Mouse (Mus musculus) forebrain, embryonic 15.5 days (tissue): Measurements from ENCODE around the gene Stac2. TPM values are rescaled to one million over a fixed set of nuclear protein-coding genes. Genes with fewer than 3 reads are reported as not detected.
A peak's percentile ranks its signal among the peaks of the same experiment; 100 is the strongest.

Experiments used
- ATAC-seq: fragments of 200-750 bp; cut with Nextera tagmentation; replicated peaks from 2 replicates; pipeline ENCODE4 v1.8.0; 2017; ENCODE audit warnings: mild to moderate bottlenecking, moderate TSS enrichment, moderate library complexity
- H3K27ac ChIP-seq: fragments of 300-500 bp; sonication (generic); replicated peaks from 2 replicates; pipeline ENCODE4 v1.5.1; 2015; ENCODE audit warnings: mild to moderate bottlenecking, inconsistent platforms
- H3K27me3 ChIP-seq: fragments of 300-500 bp; sonication (generic); 2 replicates; pipeline ENCODE4 v1.6.1; 2015; ENCODE audit warnings: inconsistent platforms
- H3K36me3 ChIP-seq: fragments of 300-500 bp; sonication (generic); 2 replicates; pipeline ENCODE4 v1.6.1; 2015; ENCODE audit warnings: mild to moderate bottlenecking, inconsistent platforms
- H3K4me1 ChIP-seq: fragments of 300-500 bp; sonication (generic); 2 replicates; pipeline ENCODE4 v1.6.1; 2015; ENCODE audit warnings: inconsistent platforms
- H3K4me2 ChIP-seq: fragments of 300-500 bp; sonication (generic); replicated peaks from 2 replicates; pipeline ENCODE4 v1.6.1; 2015; ENCODE audit warnings: mild to moderate bottlenecking, inconsistent platforms
- H3K4me3 ChIP-seq: fragments of 300-500 bp; sonication (generic); 2 replicates; pipeline ENCODE4 v1.5.1; 2015; ENCODE audit warnings: mild to moderate bottlenecking, inconsistent platforms
- H3K9ac ChIP-seq: fragments of 300-500 bp; sonication (generic); replicated peaks from 2 replicates; pipeline ENCODE4 v1.6.1; 2015; ENCODE audit warnings: mild to moderate bottlenecking, inconsistent platforms
- H3K9me3 ChIP-seq: fragments of 300-500 bp; sonication (generic); 2 replicates; pipeline ENCODE4 v1.6.1; 2016; ENCODE audit warnings: inconsistent platforms
- WGBS: fragments of 180-500 bp; shearing (Covaris S2); methylation state at CpG from one replicate; pipeline ENCODE4 v1.1.7; 2015; ENCODE audit warnings: mixed read lengths; 5-methylcytosine and 5-hydroxymethylcytosine counted together
- polyA plus RNA-seq: library from polyadenylated mRNA; unstranded; fragments of >200 nt; fragmentation: Nextera tagmentation; extraction: Ambion mirVana; gene quantifications from 2 replicates; pipeline ENCODE4 v1.2.1, GENCODE M21; 2015

The Stac2 gene
- 2.9 and 3.2 TPM in 2 replicates for polyA plus RNA-seq

DNA sequence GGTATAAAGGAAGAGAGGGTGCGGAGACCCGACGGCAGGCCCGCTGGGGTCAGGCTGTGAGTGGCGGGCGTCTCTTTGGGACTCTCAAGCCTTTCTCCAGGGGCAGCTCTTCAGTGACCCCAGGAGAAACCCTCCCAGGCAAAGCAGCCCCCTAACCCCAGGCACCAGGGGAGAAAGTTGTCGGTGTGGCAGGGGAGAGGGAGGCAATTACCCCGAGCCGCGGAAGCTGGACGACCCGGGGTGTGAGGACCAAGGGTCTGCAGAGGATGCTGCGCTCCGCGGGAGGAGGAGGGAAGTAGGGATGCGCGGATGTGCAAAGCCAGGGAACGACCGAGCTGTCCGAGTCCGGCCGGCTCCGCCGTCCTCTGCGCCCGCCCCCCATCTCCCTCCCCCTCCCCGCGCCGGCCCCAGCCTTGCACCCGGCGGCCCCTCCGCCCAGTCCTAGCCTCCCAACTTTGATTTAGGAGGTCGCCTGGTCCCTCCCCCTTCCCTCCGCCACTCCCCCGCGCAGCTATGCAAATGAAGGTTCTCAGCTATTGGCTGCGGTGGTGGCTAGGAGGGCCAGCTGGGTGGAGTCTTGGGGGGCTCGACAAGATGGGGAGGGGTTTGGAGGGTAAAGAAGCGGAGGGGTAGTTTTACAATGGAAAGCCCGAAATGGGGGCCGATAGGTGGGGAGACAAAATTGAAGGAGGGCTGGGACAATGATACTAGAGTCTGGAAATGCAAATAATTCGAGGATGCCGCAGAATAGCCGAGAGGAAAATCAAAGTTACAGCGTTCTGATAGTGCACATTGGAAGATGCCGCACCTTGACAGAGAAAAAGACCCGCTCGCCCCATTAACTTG lies at the start of gene Stac2:
Stac2 (minus strand) TSS at position 474 of the 846 bp plus-strand sequence.
- H3K27me3 ChIP-seq = peaks cover 44% of the 10 kb centered on the region
- H3K9me3 ChIP-seq = no peaks in the 10 kb centered on the region
- H3K9ac ChIP-seq = peak within 1 kb of the TSS; percentile 53
- H3K4me3 ChIP-seq = peak within 1 kb of the TSS; percentile 50
- ATAC-seq = peak; percentile 85
- peak within 1 kb of the TSS; percentile 60 for H3K4me2 ChIP-seq
- 1% methylated on average over 47 of the region's 48 CpGs for WGBS
- H3K4me1 ChIP-seq = peaks cover 31% of the 10 kb centered on the region
- H3K27ac ChIP-seq = peak within 1 kb of the TSS; percentile 53
- no peaks in the 10 kb centered on the region for H3K36me3 ChIP-seq

DNA sequence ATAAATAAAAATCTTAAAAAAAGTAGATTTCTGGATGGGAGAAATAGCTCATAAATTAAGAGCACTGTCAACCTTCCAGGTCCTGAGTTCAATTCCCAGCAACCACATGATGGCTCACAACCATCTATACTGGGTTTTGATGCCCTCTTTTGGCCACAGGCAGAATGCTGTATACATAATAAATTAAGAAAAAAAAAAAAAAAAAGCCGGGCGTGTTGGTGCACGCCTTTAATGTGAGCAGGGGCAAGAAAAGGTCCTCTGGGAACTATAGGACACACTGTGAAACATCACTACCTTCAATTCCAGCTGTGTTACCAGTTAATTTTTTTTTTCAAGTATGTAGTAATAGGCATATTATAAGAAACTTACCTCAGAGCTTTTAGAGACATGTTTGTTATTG lies 48.1 kb upstream of the Stac2 start:
- Histone ChIP-seq H3K9ac (no peak overlapping the region), H3K4me2 (no peak overlapping the region), H3K27me3 (no peaks in the 10 kb centered on the region), H3K4me1 (no peaks in the 10 kb centered on the region), H3K36me3 (peaks cover 86% of the 10 kb centered on the region), H3K27ac (no peak overlapping the region), H3K4me3 (no peak overlapping the region), H3K9me3 (no peaks in the 10 kb centered on the region)
- WGBS = 89% methylated on average over 3 of the region's 3 CpGs
- ATAC-seq = no peak

DNA sequence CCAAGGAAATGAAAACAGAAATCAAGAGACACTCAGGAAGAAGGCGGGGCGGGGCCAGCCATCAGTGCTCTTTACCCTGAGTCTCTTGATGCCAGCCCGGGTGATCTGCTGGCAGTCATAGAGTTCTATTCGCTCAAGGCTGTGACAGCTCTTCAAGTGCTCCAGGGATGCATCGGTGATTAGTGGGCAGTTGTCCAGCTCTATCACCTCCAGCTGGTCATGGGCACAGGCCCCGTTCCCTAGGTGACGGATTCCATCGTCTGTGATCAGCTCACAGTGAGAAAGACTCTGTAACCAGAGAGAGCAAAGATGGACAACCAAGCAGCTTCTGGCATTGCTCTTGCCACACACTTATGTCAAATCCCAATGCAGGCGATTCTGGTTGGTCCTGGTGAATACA lies 37.3 kb upstream of the Stac2 start:
- Histone ChIP-seq H3K4me1 (no peaks in the 10 kb centered on the region), H3K36me3 (peaks cover 61% of the 10 kb centered on the region), H3K9ac (no peak overlapping the region), H3K4me2 (no peak overlapping the region), H3K4me3 (no peak overlapping the region), H3K27ac (no peak overlapping the region), H3K27me3 (no peaks in the 10 kb centered on the region), H3K9me3 (no peaks in the 10 kb centered on the region)
- WGBS = 90% methylated on average over 9 of the region's 9 CpGs
- ATAC-seq = no peak

DNA sequence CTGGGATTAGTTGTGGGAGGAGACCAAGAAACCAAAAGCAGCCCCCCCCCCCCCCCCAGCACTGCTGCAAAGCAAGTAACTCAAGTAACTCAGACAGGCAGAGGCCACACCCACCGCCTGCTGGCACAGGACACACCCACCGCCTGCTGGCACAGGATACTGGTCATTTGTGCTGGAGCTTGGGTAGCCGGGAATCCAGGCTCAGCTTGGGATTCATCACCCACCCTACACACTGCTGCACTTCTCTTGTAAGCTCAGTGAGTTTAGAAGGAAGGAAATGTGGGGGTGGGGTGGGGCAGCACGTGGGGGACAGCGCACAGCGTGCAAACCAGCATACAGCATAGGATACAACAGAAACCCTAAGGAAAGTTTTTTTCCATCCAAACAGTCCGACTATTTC lies 35.0 kb upstream of the Stac2 start:
- no peaks in the 10 kb centered on the region for H3K9me3 ChIP-seq
- H3K36me3 ChIP-seq = peaks cover 53% of the 10 kb centered on the region
- ATAC-seq = no peak
- H3K9ac ChIP-seq = no peak overlapping the region
- 51% methylated on average over 7 of the region's 7 CpGs for WGBS
- no peaks in the 10 kb centered on the region for H3K27me3 ChIP-seq
- H3K27ac ChIP-seq = no peak overlapping the region
- no peaks in the 10 kb centered on the region for H3K4me1 ChIP-seq
- H3K4me2 ChIP-seq = no peak overlapping the region
- no peak overlapping the region for H3K4me3 ChIP-seq

DNA sequence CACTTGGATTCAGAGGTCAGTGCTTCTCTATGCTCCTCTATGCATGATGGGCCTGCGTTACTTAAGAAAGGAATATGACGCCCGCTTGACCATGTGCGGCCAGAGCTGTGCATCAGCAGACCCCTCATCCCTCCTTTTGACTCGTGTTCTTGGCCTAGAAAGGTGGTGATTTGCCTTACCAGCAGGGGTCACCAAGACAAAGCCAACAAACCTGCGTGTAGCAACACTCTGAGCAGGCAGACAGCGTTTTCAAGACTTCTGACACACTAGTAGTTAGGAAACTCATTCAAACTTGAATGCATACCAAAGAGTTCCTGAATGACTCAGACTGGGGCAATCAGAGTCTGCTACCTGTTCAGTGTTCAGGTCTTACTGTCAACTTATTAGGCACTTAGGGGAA lies 33.3 kb upstream of the Stac2 start:
- H3K36me3 ChIP-seq = peaks cover 40% of the 10 kb centered on the region
- H3K4me3 ChIP-seq = no peak overlapping the region
- WGBS = 62% methylated on average over 7 of the region's 7 CpGs
- H3K4me1 ChIP-seq = no peaks in the 10 kb centered on the region
- no peak for ATAC-seq
- H3K9me3 ChIP-seq = no peaks in the 10 kb centered on the region
- H3K9ac ChIP-seq = no peak overlapping the region
- H3K27me3 ChIP-seq = no peaks in the 10 kb centered on the region
- H3K27ac ChIP-seq = no peak overlapping the region
- H3K4me2 ChIP-seq = no peak overlapping the region

DNA sequence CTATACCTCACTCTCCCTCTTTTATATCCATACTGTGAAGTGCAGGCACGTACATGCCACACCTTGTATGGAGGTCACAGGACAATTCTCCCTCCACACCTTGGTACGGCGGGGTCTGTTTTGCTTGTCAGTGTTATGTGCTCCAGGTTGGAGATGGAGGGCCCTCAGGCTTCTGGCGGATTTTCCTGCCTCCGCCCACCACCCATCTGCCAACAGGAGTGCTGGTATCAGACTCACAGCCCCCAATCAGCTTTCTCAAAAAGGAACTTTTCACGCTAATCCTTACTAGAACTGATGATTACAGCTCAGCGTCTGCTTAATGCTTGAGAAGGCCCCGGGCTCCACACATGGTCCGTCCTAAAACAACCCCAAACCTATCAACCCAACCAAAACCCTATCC lies 32.9 kb upstream of the Stac2 start:
- Histone ChIP-seq H3K27me3 (no peaks in the 10 kb centered on the region), H3K9me3 (no peaks in the 10 kb centered on the region), H3K36me3 (peaks cover 36% of the 10 kb centered on the region), H3K27ac (no peak overlapping the region), H3K9ac (no peak overlapping the region), H3K4me3 (no peak overlapping the region), H3K4me2 (no peak overlapping the region), H3K4me1 (no peaks in the 10 kb centered on the region)
- 93% methylated on average over 9 of the region's 9 CpGs for WGBS
- ATAC-seq = no peak

DNA sequence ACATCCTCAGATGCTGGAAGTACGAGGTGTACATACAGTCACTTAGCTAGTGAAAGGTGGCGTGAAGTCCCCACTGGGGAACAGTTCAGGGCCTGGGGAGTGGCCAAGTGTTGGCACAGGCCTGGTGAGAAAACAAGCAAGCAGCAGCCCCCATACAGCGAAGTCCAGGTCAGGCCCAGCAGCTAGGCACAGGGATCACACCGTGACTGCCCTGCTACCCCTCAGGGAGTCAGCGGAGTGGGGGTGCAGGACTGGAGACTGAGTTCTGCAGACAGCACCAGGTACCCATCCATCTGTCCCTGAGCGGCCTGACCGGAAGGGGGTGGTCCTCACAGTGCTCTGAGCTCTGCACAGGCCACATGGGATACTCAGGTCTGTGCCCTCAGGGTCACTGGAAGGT lies 29.5 kb upstream of the Stac2 start:
- Histone ChIP-seq H3K27ac (no peak overlapping the region), H3K9me3 (no peaks in the 10 kb centered on the region), H3K4me2 (no peak overlapping the region), H3K27me3 (no peaks in the 10 kb centered on the region), H3K36me3 (peaks cover 12% of the 10 kb centered on the region), H3K4me3 (no peak overlapping the region), H3K9ac (no peak overlapping the region), H3K4me1 (no peaks in the 10 kb centered on the region)
- ATAC-seq = no peak
- 93% methylated on average over 7 of the region's 7 CpGs for WGBS

DNA sequence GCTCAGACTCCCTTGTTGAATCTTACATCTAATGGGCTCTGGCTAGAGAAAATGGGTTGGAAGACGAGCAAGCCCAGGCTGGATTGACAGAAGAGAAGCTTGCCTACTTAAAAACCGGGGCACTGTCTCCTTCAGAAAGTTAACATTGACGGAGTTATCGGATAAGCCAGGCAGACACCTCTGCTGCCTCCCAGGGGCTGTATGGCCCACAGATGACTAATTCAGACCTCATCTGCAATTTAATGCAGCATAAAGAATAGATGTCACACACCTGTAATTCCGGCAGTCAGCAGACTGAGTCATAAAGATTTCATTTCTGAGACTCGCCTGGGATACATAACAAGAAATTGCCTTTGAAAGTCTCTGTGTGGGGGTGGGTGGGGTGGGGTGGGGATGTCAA lies 27.2 kb upstream of the Stac2 start:
- no peak overlapping the region for H3K4me3 ChIP-seq
- no peaks in the 10 kb centered on the region for H3K4me1 ChIP-seq
- no peaks in the 10 kb centered on the region for H3K9me3 ChIP-seq
- H3K27me3 ChIP-seq = no peaks in the 10 kb centered on the region
- 88% methylated on average over 6 of the region's 6 CpGs for WGBS
- no peak for ATAC-seq
- H3K4me2 ChIP-seq = no peak overlapping the region
- H3K9ac ChIP-seq = no peak overlapping the region
- 0 out of 2 replicates have a peak, but pooled peaks cover 6% of the 10 kb centered on the region for H3K36me3 ChIP-seq
- no peak overlapping the region for H3K27ac ChIP-seq

DNA sequence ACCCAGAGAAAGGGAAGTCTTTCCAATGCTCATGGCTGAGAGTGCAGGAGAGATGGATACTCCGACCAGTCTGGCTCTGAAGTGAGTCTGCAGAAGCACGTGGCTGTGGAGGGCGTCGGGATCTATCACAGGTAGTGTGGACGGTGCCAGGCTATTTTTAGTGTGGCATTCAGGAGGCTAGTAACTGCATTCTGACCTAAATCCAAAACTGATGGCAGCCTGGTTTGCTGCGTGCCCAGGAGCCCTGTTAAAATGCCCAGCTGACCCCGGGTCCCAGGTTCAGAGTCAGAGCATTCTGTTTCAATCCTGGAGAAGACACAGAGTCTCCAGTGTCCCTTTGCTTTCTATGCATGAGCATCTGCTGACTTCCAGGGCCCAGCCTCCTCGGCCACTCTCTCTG lies 23.8 kb upstream of the Stac2 start:
- no peak for ATAC-seq
- no peaks in the 10 kb centered on the region for H3K27me3 ChIP-seq

DNA sequence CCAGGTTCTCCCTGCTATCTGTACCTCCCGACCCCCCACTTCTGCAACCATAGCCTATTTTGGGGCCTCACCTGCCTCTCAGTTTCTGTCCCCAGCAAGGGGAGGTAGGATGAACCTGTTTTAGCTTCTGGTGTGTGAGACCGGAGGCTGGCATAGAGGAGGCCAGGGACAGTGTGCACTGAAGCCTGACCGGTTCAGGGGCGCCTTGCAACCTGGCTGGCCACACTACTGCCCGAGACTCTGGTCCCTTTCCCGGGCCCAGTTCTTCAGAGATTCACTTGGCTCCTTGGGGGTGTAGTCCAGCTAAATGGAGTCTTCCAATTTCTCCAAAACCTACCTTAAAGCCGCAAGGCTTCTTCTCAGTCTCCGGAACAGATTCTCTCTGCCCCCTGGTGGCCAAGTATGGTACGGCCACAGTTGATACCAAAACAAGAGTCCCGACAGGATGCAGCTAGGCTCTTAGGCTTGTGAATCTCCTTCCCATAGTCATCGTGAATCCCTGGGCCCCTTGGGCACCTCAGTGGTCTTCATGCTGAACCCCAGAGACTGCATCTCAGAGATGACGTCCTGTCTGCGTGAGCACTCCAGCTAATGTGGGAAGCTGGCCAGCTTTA lies 22.0 kb upstream of the Stac2 start:
- 0 out of 2 replicates have a peak, but pooled peaks cover 2% of the 10 kb centered on the region for H3K4me1 ChIP-seq
- 0 out of 2 replicates have a peak, but pooled peaks have one; percentile 19 for ATAC-seq
- H3K27me3 ChIP-seq = no peaks in the 10 kb centered on the region
- H3K27ac ChIP-seq = no peak overlapping the region
- H3K9me3 ChIP-seq = no peaks in the 10 kb centered on the region
- 17% methylated on average over 13 of the region's 13 CpGs for WGBS
- no peak overlapping the region for H3K9ac ChIP-seq
- no peak overlapping the region for H3K4me3 ChIP-seq
- H3K4me2 ChIP-seq = no peak overlapping the region
- no peaks in the 10 kb centered on the region for H3K36me3 ChIP-seq

More for the DNA sequence above, 23.8 kb upstream of the Stac2 start:
- WGBS = 85% methylated on average over 8 of the region's 8 CpGs
- Histone ChIP-seq H3K36me3 (0 out of 2 replicates have a peak, but pooled peaks cover 1% of the 10 kb centered on the region), H3K9ac (no peak overlapping the region), H3K4me2 (no peak overlapping the region), H3K27ac (no peak overlapping the region), H3K4me1 (0 out of 2 replicates have a peak, but pooled peaks cover 2% of the 10 kb centered on the region), H3K4me3 (no peak overlapping the region), H3K9me3 (no peaks in the 10 kb centered on the region)

DNA sequence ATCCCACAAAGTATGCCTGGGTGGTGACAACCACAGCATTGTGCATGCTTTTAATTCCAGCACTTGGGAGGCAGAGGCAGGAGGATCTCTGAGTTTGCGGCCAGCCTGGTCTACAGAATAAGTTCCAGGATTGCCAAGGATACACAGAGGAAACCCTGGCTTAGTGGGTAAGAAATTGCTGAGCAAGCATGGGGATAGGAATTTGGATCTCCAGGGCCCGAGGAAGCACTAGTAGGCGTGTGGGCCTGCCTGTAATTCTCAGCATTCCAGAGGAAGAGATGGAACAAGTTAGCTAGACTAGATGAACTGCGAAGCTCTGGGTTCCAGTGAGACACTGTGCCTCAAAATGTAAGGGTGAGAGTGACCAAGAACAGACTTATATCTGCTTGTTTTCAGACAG lies 20.2 kb upstream of the Stac2 start:
- Histone ChIP-seq H3K4me1 (0 out of 2 replicates have a peak, but pooled peaks cover 2% of the 10 kb centered on the region), H3K4me2 (no peak overlapping the region), H3K27me3 (no peaks in the 10 kb centered on the region), H3K36me3 (no peaks in the 10 kb centered on the region), H3K9me3 (no peaks in the 10 kb centered on the region), H3K27ac (no peak overlapping the region), H3K4me3 (no peak overlapping the region), H3K9ac (no peak overlapping the region)
- 94% methylated on average over 4 of the region's 4 CpGs for WGBS
- ATAC-seq = no peak

DNA sequence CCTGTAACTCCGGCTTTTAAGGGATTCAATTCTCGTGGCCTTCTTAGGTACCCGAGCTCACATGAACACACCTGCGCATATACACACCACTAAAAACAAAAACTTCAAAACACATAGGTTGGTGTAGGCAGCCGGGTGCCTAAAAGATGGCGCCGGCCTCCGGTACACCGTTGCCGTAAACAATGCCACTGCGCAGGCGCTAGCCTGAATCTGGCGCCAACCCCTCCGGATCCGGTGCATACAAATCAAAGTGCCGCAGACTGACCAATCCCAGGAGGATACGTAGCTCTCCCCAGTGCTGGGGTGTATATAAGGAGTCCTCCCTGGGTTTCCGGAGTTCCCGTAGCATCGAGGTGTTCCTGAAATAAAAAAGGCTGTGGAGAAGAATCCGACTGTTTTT lies 14.0 kb upstream of the Stac2 start:
- no peak overlapping the region for H3K4me3 ChIP-seq
- H3K4me1 ChIP-seq = peaks cover 1% of the 10 kb centered on the region; the same call in 1 of the 2 replicates
- H3K4me2 ChIP-seq = no peak overlapping the region
- no peaks in the 10 kb centered on the region for H3K27me3 ChIP-seq
- no peak for ATAC-seq
- H3K36me3 ChIP-seq = no peaks in the 10 kb centered on the region
- H3K27ac ChIP-seq = no peak overlapping the region
- 96% methylated on average over 21 of the region's 21 CpGs for WGBS
- no peaks in the 10 kb centered on the region for H3K9me3 ChIP-seq
- no peak overlapping the region for H3K9ac ChIP-seq
